Mouse (Mus musculus) adrenal gland, postnatal 25 days (tissue): ENCODE data around the gene Cnpy1. TPM values are rescaled to one million over a fixed set of nuclear protein-coding genes. Genes with fewer than 3 reads are reported as not detected.

Experiments used
- DNase-seq: peaks from one replicate; pipeline ENCODE4 v3.0.0; 2021; ENCODE audit warnings: mixed read lengths
- long read RNA-seq: library from polyadenylated mRNA; stranded (forward); transcript quantifications from one replicate; pipeline ENCODE4 v2.0.0, GENCODE M21; 2021
- total RNA-seq: library from RNA; stranded (reverse); gene quantifications from 2 replicates; pipeline ENCODE4 v1.2.3, GENCODE M21; 2021

Gene Cnpy1
- not detected in 2 replicates for total RNA-seq
- long read RNA-seq: 0 reads

GRCm38 (mm10) chr5:28245574-28245973 lies at the start of gene Cnpy1:
Gene Cnpy1 (minus strand): TSS chr5:28245806.
- no peak for DNase-seq

GRCm38 (mm10) chr5:28293990-28294389 lies 48.4 kb upstream of the Cnpy1 start:
- DNase-seq: peak; percentile 88

- DNase-seq: no peak
Measured at GRCm38 (mm10) chr5:28292281-28292680, 46.7 kb upstream of the Cnpy1 start.

GRCm38 (mm10) chr5:28291118-28291850 lies 45.7 kb upstream of the Cnpy1 start:
- DNase-seq: no peak

- DNase-seq: no peak
Measured at GRCm38 (mm10) chr5:28290630-28291029, 45.0 kb upstream of the Cnpy1 start.

GRCm38 (mm10) chr5:28289111-28289510 lies 43.5 kb upstream of the Cnpy1 start:
- DNase-seq: no peak

GRCm38 (mm10) chr5:28277279-28277678 lies 31.7 kb upstream of the Cnpy1 start:
- DNase-seq: no peak

- no peak for DNase-seq
Measured at GRCm38 (mm10) chr5:28272836-28273235, 27.2 kb upstream of the Cnpy1 start.

GRCm38 (mm10) chr5:28269469-28269991 lies 23.9 kb upstream of the Cnpy1 start:
- DNase-seq: no peak

GRCm38 (mm10) chr5:28267576-28267975 lies 22.0 kb upstream of the Cnpy1 start:
- no peak for DNase-seq

GRCm38 (mm10) chr5:28265653-28266052 lies 20.0 kb upstream of the Cnpy1 start:
- no peak for DNase-seq

GRCm38 (mm10) chr5:28263852-28264251 lies 18.2 kb upstream of the Cnpy1 start:
- no peak for DNase-seq

GRCm38 (mm10) chr5:28262070-28262469 lies 16.5 kb upstream of the Cnpy1 start:
- DNase-seq: no peak

GRCm38 (mm10) chr5:28259939-28260338 lies 14.3 kb upstream of the Cnpy1 start:
- no peak for DNase-seq

GRCm38 (mm10) chr5:28259385-28259784 lies 13.8 kb upstream of the Cnpy1 start:
- no peak for DNase-seq

- no peak for DNase-seq
Measured at GRCm38 (mm10) chr5:28257816-28258215, 12.2 kb upstream of the Cnpy1 start.

GRCm38 (mm10) chr5:28252999-28253398 lies 7.4 kb upstream of the Cnpy1 start:
- no peak for DNase-seq

GRCm38 (mm10) chr5:28252260-28252659 lies 6.7 kb upstream of the Cnpy1 start:
- DNase-seq: no peak

- peak; percentile 3 for DNase-seq
Measured at GRCm38 (mm10) chr5:28251211-28251764, 5.7 kb upstream of the Cnpy1 start.

GRCm38 (mm10) chr5:28250479-28250878 lies 4.9 kb upstream of the Cnpy1 start:
- no peak for DNase-seq

- no peak for DNase-seq
Measured at GRCm38 (mm10) chr5:28245121-28245520, 485 bp downstream of the Cnpy1 start.

- DNase-seq: no peak
Measured at GRCm38 (mm10) chr5:28243501-28244177, 2.0 kb downstream of the Cnpy1 start.

- DNase-seq: no peak
Measured at GRCm38 (mm10) chr5:28241423-28241822, 4.2 kb downstream of the Cnpy1 start.
